Mouse (Mus musculus) thymus, postnatal 25 days (tissue): ENCODE data around the gene Plppr2.

Source experiments
- DNase-seq: peaks from one replicate; pipeline ENCODE4 v3.0.0; 2022

Gene Plppr2

DNA sequence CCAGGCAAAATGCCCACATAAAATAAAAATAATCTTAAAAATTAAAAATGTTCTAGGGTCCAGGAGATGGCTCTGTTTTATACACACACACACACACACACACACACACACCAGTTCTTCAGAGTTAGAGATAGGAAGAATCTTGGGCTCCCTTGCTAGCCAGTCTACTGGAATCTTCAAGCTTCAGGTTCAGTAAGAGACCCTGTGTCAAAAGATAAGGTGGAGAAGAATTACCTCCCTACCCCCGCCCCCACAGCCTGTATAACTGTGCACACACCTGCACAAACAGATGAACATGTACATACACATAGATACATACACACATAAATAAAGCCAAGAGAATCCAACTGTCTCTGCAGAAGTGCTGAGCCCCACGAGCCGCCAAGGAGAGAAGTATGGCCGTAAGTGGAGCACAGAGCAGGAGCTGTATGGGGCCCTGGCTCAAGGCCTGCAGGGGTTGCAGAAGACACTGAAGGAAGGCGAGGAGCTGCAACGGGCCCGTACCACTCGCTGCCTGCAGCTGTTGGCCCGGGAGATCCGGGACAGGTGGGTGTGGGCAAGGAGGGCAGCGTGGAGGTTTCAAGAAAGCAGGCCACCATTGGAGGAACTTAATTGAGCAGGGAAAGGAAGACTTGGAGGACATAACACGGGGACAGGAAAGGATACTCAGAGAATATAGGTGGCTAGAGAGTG lies 4.2 kb upstream of the Plppr2 start:
- no peak for DNase-seq

DNA sequence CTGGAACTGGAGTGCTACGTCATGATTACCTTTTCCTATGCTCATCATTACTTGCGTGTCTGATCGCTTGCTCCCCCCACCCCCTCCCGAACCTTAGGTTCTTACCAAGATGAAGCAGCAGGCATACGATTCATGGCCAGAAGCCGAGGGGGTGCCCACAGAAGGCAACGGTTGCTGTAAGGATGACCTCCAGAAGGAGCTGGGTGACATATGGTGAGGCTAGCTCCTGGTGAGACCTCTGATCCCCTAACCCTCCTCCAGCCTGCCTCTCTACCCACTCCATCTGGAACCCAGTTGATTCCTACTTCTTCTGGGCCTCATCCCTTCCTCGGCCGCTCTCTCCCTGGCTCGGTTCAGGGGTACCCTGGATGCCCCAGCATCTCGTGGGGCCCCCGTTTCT lies 2.8 kb upstream of the Plppr2 start:
- no peak for DNase-seq

DNA sequence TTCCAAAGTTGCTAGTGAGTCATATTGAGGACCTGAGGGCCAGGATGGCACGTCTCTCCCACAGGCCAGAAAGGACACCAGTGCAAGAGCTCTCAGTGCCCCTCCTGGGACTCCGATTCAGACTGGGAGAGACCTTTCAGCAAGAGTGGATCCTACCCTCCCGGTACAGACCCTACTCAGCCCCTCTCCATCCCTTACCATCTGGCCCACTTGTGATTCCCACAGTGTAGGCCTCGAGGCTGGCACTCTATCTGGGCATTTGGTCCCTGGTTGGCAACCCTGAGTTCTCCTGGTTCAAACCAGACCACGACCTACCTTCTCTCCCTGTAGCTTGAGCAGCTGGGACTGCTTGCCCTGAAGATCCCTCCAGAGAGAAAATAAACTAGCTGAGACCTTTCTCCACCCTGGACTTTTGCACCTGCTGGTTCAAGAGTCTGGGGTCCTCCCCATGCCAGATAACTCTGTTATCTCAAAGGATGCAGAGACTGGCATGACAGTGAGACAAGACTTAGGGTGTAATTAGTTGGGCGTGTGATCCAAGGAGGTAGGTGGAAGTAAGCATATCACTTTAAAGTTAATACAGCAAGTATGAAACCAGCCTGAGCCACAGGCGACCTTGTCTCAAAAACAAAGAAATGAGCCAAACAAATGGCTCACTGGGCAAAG lies 1.2 kb upstream of the Plppr2 start:
- no peak for DNase-seq

DNA sequence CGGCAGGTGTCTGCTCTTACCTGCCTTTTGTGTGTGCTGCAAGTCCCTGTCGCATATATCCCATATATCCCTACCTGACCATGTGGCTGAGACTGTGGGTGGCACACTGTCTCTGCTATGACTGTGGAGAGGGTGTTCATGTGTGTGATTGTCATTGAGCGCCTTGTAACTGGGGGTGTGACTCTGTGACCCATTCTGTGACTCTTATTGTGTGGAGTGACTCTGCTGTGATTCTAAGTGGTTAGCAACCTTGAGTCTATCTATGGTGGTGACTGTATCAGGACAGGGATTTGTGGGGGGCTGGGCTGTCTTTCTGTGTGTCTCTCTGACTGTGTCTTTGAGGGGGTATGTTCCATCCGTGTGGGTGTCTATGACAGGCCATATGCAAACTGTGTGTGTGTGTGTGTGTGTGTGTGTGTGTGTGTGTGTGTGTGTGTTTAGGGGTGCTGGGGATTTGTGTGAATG lies 910 bp downstream of the Plppr2 start:
- no peak for DNase-seq

DNA sequence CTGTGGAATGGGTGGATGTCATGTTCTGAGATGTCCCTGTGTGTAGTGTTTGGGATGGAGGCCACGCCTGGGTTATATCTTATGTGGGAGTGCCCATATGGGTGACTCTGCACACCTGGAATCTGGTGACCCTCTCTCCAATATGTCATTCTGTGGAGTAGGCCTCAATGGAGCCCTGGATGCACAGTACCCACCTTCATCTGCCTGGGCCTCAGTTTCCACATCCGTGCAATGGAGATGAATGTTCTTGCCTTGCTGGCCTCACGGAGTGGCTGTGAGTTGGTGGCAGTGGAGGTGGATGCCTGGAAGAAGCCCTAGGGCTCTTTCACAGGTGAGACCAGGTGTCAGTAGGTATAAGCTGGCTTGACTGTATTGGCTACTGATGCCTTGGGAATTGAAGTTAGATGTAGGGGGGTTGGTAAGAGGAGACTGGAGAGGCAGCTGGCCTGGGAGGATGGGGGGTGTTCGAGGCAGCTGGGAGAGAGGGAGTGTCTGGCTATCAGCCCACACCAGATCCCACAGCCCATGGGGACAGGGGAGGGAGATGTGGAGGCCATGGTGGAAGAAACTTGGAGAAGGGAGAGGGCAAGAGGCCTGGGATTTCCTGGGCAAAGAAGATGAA lies 1.5 kb downstream of the Plppr2 start:
- DNase-seq, result no peak

DNA sequence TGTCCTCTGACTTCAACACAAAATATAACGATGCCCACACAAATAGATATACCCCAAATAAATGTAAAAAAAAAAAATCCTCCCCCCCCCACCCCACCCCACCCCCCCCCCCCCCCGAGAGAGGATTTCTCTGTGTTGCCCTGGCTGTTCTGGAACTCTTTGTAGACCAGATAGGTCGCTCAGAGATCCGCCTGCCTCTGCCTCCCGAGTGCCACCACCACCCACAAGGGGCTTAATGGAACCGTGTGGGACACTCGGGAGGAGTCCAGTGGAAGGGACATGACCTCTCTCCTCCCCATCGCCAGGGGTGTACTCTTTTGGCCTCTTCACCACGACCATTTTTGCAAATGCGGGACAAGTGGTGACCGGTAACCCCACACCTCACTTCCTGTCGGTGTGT lies 6.2 kb downstream of the Plppr2 start:
- no peak for DNase-seq

DNA sequence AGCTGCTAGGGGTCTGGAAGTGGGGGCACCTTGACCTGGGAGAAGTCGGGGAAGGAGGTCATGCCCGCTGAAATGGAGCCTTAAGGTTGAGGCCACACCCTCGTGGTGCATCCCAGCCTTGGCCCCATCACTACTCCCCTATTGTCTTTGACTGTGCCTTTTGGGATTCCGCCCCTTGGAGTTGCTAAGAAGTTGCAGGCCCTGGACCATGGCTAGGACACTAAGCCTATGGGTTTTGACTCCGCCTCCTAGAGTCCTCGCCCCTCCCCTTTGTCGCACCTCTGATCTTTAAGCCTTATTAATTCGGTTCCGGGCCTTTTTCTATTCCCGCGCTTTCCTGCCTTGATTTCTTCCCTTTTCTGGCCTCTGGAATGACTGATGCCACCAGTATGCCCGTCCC lies 6.8 kb downstream of the Plppr2 start:
- no peak for DNase-seq

DNA sequence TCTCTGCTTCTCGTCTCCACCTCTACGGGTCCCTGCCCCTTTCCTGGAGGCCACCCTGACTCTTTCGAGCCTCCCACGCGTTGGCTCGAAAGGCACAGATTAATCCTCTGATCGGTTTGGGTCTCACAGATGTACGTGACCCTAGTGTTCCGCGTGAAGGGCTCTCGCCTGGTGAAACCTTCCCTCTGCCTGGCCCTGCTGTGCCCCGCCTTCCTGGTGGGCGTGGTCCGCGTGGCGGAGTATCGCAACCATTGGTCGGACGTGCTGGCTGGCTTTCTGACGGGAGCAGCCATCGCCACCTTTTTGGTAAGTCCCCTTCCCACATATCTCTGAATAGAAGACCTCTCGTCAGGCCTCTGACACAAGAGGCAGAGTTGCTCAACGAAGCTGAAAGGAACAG lies 7.4 kb downstream of the Plppr2 start:
- DNase-seq, result no peak

DNA sequence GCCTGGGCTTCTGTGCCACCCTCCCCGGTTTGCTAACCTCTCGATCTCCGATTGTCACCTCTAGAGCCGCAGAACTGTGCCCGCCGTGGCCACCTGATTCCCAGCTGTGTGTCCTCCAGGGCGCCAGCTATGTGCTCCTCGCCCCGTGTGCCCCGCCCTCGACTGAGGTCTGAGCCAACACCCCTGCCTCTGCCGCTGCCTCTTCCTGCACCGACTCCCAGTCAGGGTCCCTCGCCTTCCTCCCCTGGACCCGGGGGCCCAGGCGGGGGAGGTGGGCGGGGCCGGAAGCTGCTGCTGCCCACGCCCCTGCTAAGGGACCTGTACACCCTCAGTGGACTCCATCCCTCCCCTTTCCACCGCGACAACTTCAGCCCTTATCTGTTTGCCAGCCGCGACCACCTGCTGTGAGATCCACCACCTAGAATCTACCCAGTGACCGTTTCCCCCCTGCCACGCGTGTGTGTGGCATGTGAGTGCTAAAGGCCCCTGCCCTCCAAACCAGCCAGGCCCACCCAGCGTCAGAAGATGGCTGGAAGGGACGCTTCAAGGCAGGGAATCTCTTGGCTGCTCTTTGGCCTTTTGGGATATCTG lies 10.8 kb downstream of the Plppr2 start:
- no peak for DNase-seq

DNA sequence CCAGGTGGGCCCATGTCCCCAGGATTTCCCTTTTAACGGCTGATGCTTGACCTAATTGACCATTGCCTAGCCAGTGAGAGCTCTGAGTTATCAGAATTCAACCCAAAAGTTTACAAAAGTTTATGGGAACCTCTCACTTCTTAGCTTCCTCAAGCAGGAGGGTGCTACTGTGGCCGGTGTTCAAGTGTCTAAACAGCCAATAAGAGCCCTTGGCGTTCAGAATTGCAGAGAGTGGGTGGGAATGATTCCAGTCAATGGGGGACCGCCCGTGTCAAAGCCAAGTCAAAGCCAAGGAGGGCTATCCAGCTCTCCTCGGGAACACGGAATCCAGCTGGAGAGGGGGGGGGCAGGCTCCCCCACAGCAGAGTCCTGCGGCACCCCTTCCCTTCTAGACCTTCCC lies 11.3 kb downstream of the Plppr2 start:
- no peak for DNase-seq

DNA sequence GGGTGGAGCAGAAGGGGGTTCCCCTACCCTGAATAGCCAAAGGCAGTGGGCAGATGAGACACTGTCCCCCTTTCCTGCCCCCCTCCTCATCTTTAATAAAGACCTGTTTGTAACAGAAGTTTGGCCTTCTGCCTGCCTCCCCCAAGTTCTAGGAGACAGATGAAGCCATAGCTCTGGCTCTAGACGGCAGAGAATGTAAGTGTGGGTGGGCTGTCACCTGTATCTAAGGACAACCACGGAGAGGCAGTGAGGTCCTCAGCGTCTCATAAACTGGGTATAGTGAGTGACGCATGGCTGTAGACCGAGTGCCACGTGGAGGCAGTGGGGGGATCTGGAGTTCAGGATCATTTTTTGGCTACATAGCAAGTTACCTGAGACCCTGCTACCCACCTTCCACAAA lies 12.0 kb downstream of the Plppr2 start:
- DNase-seq, result no peak

DNA sequence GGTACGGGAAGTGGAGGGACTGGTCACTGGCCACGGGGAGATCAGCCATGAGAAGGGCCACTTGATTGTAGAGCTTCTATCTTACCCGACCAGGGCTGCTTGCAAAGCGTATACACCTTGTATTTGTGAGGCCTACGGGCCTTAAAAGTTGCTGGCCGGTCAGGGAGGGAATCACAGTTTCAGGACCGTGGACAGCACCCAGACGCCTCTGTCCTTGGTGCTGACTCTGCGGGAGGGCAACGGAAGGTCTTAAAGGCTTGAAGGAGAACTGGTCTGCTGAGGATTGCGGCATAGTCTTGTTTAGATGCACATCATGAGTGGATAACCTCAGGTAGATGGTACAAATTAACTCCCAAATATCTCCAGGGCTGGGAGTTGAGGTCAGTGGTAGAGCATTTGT lies 13.5 kb downstream of the Plppr2 start:
- peak; percentile 70 for DNase-seq

DNA sequence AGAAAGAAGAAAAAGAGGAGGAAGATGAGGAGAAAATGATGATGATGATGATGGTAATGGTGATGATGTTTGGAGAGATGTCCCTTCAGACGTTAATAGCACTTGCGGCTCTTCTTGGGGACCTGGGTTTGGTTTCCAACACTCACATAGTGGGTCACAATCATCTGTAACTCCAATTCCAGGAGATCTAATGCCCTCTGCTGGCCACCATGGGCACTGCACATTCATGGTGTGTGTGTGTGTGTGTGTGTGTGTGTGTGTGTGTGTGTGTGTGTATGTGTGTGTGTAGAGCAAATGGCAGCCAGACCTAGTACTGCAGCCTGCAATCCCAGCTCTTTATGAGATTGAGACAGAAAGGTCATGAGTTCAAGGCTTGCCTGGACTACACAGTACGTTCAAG lies 15.1 kb downstream of the Plppr2 start:
- no peak for DNase-seq

DNA sequence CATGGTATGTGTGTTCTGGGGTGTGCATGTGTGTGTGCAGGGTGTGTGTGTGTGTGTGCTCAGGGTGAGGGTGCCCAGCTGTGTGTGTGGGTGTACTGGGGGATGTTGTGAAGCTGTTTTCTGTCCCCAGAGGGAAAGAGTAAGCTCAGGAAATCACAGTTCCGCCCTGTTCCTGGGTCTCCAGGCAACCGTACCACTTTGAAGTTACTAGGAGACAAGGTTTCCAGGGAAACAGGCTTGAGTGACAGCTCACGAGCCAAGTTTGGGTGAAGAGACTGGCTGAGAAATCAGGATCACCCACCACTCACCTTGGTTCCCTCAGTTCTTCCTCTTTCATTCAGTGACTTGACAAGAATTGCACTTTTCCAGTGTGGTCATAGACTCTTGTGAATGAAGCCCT lies 16.8 kb downstream of the Plppr2 start:
- no peak for DNase-seq

DNA sequence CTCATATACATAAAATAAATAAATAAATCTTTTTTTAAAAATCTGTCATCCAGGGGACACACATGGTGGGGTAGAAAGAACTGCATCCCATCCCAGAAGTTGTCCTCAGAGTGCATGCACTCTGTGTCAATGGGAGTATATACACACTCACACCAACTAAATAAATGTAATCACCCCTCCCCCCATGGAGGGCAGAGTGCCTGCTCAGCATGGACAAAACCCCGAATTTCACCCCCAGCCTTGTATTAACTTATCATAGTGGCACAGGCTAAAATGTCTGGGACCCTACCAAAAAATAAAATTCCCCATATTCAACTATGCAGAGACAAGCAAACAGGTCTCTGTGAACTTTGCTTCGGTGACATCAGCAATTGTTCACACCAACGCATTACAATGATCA lies 17.8 kb downstream of the Plppr2 start:
- no peak for DNase-seq

DNA sequence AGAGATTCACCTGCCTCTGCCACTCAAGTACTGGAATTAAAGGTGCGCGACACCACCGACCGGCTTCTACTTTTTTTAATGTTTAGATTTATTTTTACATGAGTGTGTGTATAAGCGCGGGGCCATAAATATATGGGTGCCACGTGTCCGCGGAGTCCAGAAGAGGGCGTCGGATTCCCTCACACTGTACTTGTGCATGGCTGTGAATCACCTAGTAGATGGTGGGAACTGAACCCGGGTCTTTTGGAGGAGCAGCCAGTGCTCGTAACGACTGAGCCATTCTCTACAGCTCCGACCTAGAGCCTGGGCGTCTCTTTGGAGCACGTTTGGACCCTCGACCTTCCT lies 18.4 kb downstream of the Plppr2 start:
- no peak for DNase-seq

DNA sequence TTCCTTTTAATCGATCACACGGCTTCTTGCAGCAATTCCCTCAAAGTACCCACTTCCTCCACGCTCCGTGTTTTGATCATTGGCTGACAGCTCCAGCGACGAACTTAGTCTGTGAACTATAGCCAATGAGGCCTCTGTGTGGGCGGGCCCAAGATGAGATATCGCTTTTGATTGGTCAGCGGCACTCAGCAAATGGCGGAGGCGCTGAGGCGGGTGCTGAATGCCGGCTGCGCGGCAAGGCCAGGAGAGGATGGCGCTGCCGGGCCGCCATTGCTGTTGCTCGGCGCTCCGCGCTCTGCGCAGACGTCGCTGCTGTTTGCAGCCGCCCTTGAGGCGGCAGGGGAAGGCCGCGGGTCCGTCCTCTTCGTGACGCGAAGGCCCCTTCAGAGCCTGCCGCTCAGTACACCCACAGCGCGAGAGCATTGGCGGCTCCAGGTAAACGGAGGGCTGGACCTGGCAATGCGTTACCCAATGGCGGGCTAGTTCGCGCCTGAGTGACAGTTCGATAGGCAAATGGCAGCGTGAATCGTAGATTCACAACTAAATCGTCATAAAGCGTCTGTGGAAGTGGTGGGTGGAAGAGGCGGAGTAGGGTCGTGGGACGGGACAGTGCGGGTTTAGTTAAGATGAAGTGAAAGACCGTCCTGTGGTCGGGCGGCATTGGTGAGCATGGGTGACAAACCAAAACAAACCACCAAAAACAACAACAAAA lies 18.9 kb downstream of the Plppr2 start, which contains the start of gene Swsap1:
Swsap1 (plus strand) TSS at position 186 of the 712 bp plus-strand sequence.
- DNase-seq, result peak; percentile 99

DNA sequence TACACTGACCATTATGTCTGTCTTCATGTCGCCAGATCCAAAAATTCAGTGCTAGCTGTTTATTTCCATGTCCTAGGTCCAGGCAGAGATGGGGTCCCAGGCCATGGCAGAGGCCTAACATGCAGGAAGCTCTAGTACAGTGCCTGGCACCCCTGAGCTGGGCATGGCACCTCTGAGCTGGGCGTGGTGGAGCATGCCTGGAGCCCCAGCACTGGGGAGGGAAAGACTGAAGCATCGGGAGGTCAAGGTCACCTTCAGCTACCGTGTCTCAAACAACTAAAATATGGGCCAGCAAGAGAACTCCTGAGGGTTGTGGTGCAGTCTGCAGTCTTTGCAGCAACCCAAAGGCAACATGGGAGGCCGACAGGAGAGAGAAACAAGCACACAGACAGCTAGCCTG lies 21.5 kb downstream of the Plppr2 start:
- DNase-seq, result no peak

DNA sequence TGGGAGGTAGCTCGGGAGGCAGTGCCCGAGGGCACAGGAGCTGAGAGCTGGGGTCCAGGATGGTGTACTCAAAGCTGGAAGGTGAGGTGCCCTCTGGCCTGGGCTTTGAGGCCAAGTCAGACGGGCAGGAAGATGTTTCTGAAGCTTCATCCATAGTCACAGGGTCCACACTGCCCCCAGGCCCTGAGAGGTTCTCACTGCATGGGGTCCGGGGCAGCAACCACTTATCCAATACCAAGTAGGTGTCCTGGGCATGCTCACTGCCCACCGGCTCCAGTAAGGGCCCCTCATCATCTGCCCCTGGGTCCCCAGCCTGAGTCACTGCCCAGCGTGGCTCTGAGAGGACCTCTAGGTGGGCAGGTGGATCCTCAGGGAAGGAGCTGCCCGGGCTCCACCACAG lies 22.4 kb downstream of the Plppr2 start:
- no peak for DNase-seq

DNA sequence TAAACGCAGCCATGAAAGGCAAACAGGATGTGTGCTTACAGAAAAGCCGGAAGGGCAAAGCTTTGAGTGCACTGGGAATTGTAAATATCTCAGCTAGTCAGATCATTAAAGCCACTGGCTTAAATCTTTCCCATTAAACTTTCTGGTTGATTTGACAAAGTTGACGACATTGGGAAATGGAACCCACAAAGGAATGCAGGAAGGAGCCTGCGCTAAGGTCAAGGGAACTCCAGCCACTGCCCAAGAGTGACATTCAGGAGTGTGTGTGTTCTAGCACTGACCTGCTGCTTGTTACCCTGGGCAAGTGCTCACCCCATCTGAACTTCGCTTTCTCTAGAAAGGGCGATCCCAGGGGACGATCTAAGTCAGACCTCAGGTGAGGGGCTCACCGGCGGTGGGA lies 23.3 kb downstream of the Plppr2 start:
- DNase-seq, result no peak

DNA sequence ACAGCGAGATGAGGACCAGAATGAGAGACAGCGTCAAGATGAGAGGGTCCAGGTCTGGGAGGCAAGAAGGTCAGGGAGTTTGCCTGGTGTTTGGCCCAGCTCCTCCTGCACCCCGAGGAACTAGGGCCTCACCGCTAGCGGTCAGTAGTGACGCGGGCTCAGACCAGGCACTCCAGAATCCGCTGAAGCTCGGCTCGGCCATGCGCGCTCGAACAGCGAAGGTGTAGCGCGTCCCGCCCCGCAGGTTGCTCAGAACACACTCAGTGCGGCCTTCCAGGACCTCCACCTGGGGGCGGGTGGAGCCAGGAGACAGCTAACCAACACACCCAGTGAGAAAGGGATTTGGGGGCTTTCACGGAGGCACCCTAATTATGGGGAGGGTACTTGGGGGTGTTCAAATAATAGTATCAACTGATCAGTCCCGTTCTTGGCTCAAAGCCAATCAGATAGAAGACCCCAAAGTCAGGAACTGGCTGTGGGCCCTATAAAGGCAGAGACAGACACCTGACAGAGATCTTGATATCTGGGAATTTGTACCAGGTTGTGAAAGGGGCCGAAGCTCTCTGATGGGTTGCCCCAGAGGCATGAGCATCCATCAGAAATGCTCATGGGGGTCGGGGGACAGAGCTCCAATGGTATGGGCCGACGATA lies 23.9 kb downstream of the Plppr2 start:
- DNase-seq, result no peak

DNA sequence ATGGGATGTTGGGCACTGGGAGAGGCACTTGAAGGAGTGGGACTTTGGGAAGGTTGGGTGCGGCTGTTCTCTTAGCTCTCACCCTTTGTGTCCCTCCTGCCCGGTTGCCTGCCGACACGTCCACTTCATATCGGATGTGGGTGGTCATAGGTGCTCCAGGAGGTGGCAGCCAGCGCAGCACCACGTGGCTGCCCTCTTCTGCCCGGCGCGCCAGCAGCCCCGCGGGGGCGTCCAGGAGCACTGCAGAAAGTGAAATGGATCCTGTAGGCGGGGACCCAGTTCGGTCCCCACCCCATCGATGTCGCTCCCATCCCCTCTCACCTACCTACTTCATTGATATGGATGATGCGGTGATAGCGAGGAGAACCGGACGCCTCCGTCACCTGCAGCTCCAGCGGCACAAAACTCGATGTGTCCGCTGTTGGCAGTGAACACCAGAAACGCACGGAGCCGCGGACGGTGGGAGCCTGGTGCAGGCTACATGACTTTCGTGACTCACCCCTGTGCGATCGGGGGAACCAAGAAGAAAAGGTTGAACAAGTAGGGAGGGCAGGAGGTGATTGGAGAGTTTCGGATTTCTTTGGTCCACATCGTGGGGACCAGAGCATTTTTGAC lies 24.6 kb downstream of the Plppr2 start:
- DNase-seq, result no peak
